Mouse (Mus musculus) intestine, embryonic 16.5 days (tissue): ENCODE measurements at regions not wholly inside any gene's neighbourhood (a gene's known extent, or its start where the extent isn't known, plus 50 kb on each side); places are given as distances from the start of the nearest gene placed in this dataset.

Experiments
- ATAC-seq: fragments of 200-750 bp; cut with Nextera tagmentation; 2 replicates; pipeline ENCODE4 v1.8.0; 2017; ENCODE audit warnings: moderate TSS enrichment, moderate library complexity
- H3K27ac ChIP-seq: fragments of 300-500 bp; sonication (generic); 2 replicates; pipeline ENCODE4 v1.5.1; 2014; ENCODE audit warnings: mild to moderate bottlenecking, low read length
- H3K27me3 ChIP-seq: fragments of 300-500 bp; sonication (generic); replicated peaks from 2 replicates; pipeline ENCODE4 v1.6.1; 2014; ENCODE audit warnings: low read length, control low read depth, mixed read lengths; ENCODE audit not compliant: control insufficient read depth, insufficient read depth
- H3K36me3 ChIP-seq: fragments of 300-500 bp; sonication (generic); 2 replicates; pipeline ENCODE4 v1.6.1; 2014; ENCODE audit warnings: low read length, control low read depth; ENCODE audit not compliant: control insufficient read depth, insufficient read depth
- H3K4me1 ChIP-seq: fragments of 300-500 bp; sonication (generic); 2 replicates; pipeline ENCODE4 v1.6.1; 2014; ENCODE audit warnings: low read length, control low read depth, mixed read lengths; ENCODE audit not compliant: control insufficient read depth, insufficient read depth
- H3K4me2 ChIP-seq: fragments of 300-500 bp; sonication (generic); 2 replicates; pipeline ENCODE4 v1.6.1; 2014; ENCODE audit warnings: low read depth, low read length, control low read depth
- H3K4me3 ChIP-seq: fragments of 300-500 bp; sonication (generic); 2 replicates; pipeline ENCODE4 v1.5.1; 2014; ENCODE audit warnings: mild to moderate bottlenecking, low read length
- H3K9ac ChIP-seq: fragments of 300-500 bp; sonication (generic); 2 replicates; pipeline ENCODE4 v1.6.1; 2014; ENCODE audit warnings: low read depth, low read length
- H3K9me3 ChIP-seq: fragments of 300-500 bp; sonication (generic); 2 replicates; pipeline ENCODE4 v1.6.1; 2016; ENCODE audit warnings: low read length, control low read depth; ENCODE audit not compliant: control insufficient read depth
- WGBS: fragments of 180-500 bp; shearing (Covaris S2); extraction: QIAGEN DNeasy Blood & Tissue Kit; methylation state at CpG from one replicate; pipeline ENCODE4 v1.1.7; 2014; 5-methylcytosine and 5-hydroxymethylcytosine counted together

DNA sequence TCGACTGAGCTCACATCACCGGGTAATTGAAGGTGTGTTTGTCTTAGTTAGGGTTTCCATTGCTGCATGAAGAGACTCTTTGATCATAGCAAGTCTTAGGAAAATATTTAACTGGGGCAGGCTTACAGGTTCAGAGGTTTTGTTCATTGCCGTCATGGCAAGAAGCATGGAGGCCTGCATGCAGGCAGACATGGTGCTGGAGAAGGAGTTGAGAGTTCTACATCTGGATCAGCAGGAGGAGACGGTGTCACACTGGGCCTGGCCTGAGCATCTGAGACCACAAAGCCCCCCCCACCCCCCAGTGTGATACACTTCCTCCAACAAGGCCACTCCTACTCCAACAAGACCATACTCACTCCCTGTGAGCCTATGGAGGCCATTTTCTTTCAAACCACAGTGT lies 61.3 kb upstream of the Cyp1b1 start:
- H3K4me2 ChIP-seq: no peak overlapping the region
- H3K27me3 ChIP-seq: no peaks in the 10 kb centered on the region
- H3K4me3 ChIP-seq: no peak overlapping the region
- 80% methylated on average over 4 of the region's 4 CpGs for WGBS
- H3K4me1 ChIP-seq: no peaks in the 10 kb centered on the region
- no peak overlapping the region for H3K27ac ChIP-seq
- H3K9ac ChIP-seq: no peak overlapping the region
- no peak for ATAC-seq
- H3K9me3 ChIP-seq: peaks cover 4% of the 10 kb centered on the region; the same call in 1 of the 2 replicates
- no peaks in the 10 kb centered on the region for H3K36me3 ChIP-seq

DNA sequence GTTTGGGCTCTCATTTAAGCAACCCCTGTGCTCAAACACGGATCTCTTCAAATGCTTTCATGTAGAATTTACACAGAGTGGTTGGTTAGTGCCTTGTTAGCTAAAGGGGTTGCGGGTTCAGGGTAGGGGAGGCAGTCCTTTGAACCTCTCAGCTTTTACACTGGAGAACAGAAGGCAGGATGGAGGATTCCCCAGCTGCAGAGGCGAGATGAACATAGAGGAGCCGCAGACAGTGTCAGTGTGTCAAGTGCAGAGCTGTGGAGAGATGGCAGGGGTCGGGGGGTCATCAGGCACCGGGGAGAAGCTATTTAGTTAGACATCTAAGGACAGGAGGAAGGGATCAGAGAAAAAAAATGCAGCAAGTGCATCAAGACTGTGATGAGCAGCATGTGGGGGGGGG lies 60.4 kb upstream of the Cyp1b1 start:
- no peaks in the 10 kb centered on the region for H3K27me3 ChIP-seq
- H3K4me1 ChIP-seq: no peaks in the 10 kb centered on the region
- no peak overlapping the region for H3K9ac ChIP-seq
- no peak overlapping the region for H3K4me3 ChIP-seq
- no peak overlapping the region for H3K4me2 ChIP-seq
- no peak overlapping the region for H3K27ac ChIP-seq
- 62% methylated on average over 6 of the region's 6 CpGs for WGBS
- no peak for ATAC-seq
- H3K9me3 ChIP-seq: no peaks in the 10 kb centered on the region
- no peaks in the 10 kb centered on the region for H3K36me3 ChIP-seq

DNA sequence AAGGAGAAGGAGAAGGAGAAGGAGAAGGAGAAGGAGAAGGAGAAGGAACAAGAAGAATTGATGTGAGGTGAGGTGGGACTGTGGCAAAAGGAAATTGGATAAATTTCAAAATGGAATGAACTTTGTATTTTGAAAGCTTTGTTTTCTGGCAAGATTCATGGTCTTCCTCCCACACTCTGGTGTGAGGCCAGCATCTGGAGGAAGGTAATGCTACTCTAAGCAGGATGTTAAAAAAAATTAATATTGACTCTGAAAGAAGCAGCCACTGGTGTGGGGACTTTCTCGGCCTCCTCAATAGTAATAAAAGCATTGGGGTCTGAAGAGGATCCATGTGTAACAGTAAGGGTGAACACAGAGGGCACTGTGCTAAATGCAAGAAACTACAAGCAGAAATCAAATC lies 59.4 kb upstream of the Cyp1b1 start:
- H3K9ac ChIP-seq: no peak overlapping the region
- no peaks in the 10 kb centered on the region for H3K4me1 ChIP-seq
- ATAC-seq: no peak
- WGBS: 65% methylated on average over 1 of the region's 1 CpGs
- no peaks in the 10 kb centered on the region for H3K36me3 ChIP-seq
- no peak overlapping the region for H3K4me3 ChIP-seq
- H3K4me2 ChIP-seq: no peak overlapping the region
- H3K27ac ChIP-seq: no peak overlapping the region
- no peaks in the 10 kb centered on the region for H3K9me3 ChIP-seq
- H3K27me3 ChIP-seq: no peaks in the 10 kb centered on the region

DNA sequence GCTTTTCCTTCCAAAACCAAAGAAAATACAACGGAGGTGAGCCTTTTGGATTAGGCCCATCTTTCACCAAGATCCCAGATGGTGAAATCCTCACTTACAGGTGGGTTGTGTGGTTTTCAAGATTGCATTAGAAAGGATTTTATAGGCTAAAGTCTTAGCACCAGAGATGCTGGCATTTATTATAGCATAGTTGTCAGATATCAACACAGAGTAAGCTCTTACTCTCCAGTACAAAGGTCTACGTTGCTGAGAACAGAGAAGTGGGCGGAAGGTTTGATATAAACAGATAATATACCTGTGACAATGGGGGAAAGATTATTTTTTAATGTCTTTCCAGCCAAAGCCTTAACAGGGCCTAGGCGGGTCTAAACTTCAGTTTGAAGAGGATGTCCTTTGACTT lies 57.4 kb upstream of the Cyp1b1 start:
- ATAC-seq: no peak
- H3K4me2 ChIP-seq: no peak overlapping the region
- H3K9me3 ChIP-seq: no peaks in the 10 kb centered on the region
- H3K4me3 ChIP-seq: no peak overlapping the region
- no peaks in the 10 kb centered on the region for H3K4me1 ChIP-seq
- no peak overlapping the region for H3K27ac ChIP-seq
- H3K27me3 ChIP-seq: no peaks in the 10 kb centered on the region
- 70% methylated on average over 4 of the region's 4 CpGs for WGBS
- no peak overlapping the region for H3K9ac ChIP-seq
- no peaks in the 10 kb centered on the region for H3K36me3 ChIP-seq

DNA sequence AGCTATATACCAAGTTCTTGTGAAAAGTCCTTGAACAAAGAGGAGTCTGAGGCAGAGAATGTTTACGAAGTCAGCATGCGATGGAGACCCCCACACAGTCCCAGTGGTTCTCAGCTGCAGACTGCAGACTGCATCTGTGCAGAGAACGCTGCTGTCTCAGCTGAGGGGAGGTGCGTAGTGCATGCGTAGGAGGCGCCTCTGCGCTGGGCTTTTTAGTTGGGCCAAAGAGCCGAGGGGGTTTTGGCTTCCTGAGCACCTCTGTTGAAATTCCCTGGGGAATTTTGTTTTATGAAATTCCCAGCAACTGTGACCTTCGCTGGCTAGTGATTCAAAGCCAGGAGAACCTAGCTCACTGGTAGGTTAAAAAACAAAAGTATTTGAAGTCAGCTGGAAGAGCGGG lies 56.9 kb upstream of the Cyp1b1 start:
- no peaks in the 10 kb centered on the region for H3K4me1 ChIP-seq
- H3K27me3 ChIP-seq: no peaks in the 10 kb centered on the region
- no peak overlapping the region for H3K27ac ChIP-seq
- H3K4me3 ChIP-seq: no peak overlapping the region
- WGBS: 46% methylated on average over 10 of the region's 10 CpGs
- no peak overlapping the region for H3K4me2 ChIP-seq
- ATAC-seq: no peak
- H3K9me3 ChIP-seq: no peaks in the 10 kb centered on the region
- H3K36me3 ChIP-seq: no peaks in the 10 kb centered on the region
- H3K9ac ChIP-seq: no peak overlapping the region

DNA sequence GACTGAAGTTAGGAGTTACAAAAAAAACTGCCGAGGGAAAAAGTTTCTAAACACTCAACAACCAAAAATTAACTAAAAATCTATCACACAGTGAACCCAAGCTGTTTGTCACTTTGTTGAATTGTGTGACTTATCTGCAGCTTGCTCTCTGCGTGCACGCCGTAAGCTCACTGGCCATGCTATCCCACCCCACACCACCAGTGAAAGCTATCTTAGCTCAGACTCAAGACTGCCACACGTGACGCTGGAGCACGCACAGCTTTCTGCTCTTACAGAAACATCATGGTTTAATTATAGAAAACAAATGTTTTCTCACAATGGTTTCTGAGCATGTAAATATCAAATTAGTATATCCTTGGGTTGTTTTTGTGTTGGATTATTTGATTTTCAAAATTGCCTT lies 56.0 kb upstream of the Cyp1b1 start:
- no peak overlapping the region for H3K27ac ChIP-seq
- H3K36me3 ChIP-seq: no peaks in the 10 kb centered on the region
- H3K27me3 ChIP-seq: no peaks in the 10 kb centered on the region
- no peak overlapping the region for H3K9ac ChIP-seq
- no peak overlapping the region for H3K4me3 ChIP-seq
- ATAC-seq: no peak
- no peaks in the 10 kb centered on the region for H3K9me3 ChIP-seq
- 83% methylated on average over 7 of the region's 7 CpGs for WGBS
- no peaks in the 10 kb centered on the region for H3K4me1 ChIP-seq
- H3K4me2 ChIP-seq: no peak overlapping the region

DNA sequence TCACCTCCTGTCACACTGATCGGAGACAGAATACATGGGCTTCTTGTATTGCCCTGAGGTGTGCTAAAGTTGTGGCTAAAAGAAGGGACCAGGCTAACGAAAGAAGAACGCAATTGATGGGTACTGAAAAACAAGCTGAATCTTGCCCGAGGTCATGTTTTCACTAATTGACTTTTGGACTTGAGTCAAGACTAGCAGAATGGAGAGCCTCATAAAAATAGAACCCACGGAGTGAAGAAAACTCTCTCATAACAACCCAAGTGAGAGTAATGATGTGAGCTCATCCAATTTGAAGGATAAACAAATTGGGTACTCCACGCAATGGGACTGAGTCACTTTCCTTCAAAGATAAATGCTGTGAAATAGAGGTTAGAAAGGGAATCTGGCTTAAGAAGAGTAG lies 55.0 kb upstream of the Cyp1b1 start:
- no peaks in the 10 kb centered on the region for H3K9me3 ChIP-seq
- no peaks in the 10 kb centered on the region for H3K36me3 ChIP-seq
- no peak overlapping the region for H3K4me3 ChIP-seq
- H3K27ac ChIP-seq: no peak overlapping the region
- H3K9ac ChIP-seq: no peak overlapping the region
- 74% methylated on average over 6 of the region's 6 CpGs for WGBS
- no peaks in the 10 kb centered on the region for H3K27me3 ChIP-seq
- H3K4me2 ChIP-seq: no peak overlapping the region
- ATAC-seq: no peak
- no peaks in the 10 kb centered on the region for H3K4me1 ChIP-seq

DNA sequence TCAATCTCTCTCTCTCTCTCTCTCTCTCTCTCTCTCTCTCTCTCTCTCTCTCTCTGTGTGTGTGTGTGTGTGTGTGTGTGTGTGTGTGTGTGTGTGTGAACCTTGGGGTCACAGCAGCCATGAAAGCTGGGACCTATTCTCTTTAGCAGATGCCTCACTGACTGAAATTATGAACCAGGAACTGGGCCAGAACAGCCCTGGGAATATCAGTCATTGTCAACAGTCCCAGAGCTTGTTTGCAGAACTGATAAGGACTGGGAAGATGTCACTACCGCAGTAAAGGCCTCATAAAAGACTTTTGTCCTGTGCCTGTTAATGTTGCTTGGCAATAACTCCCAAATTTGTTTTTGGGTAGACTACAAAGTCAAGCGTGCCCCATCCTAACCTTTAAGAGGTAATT lies 53.2 kb upstream of the Cyp1b1 start:
- Histone ChIP-seq H3K4me1 (no peaks in the 10 kb centered on the region), H3K27ac (no peak overlapping the region), H3K36me3 (no peaks in the 10 kb centered on the region), H3K9me3 (no peaks in the 10 kb centered on the region), H3K27me3 (no peaks in the 10 kb centered on the region), H3K4me2 (no peak overlapping the region), H3K9ac (no peak overlapping the region), H3K4me3 (no peak overlapping the region)
- no peak for ATAC-seq
- WGBS: 51% methylated on average over 2 of the region's 2 CpGs

DNA sequence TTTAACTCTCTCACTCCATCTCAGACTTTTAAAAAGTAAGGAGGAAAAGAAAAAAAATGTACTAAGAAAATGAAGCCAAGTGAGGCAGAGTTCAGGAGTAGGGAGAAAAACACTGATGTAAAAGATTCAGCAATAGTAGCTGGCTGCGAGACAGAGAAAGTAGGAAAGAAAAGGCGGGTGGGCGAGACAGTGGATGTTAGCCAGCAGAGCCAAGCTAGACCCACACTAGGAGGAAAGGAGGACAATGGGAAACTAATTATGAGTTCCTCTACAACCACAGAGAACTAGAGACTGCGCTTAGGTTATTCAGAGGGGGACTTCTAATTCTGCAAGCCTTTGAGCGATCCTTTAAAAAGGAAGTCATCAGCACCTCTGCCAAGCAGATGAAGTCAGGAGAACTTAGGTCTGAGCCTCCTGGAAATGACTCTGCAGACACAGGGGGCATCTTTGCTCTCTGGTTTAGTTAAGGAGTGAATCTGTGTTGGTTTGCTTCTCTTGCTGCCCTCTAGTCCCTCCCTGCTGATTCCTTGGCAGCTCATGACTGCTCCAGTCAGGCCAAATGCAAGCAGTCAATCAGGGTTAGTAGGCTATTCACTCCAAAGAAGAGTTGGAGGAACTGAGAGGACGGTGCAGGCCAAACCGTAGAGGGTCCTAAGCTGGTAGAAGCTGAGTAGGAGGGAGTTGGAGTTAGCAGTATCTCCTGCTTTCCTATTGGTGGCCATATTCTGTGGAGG lies 50.4 kb upstream of the Cyp1b1 start:
- Histone ChIP-seq H3K9me3 (no peaks in the 10 kb centered on the region), H3K36me3 (no peaks in the 10 kb centered on the region), H3K9ac (no peak overlapping the region), H3K27ac (no peak overlapping the region), H3K4me2 (no peak overlapping the region), H3K4me1 (no peaks in the 10 kb centered on the region), H3K27me3 (no peaks in the 10 kb centered on the region), H3K4me3 (no peak overlapping the region)
- no peak for ATAC-seq
- WGBS: 80% methylated on average over 7 of the region's 7 CpGs
